Mouse (Mus musculus): ENCODE measurements at regions not wholly inside any gene's neighbourhood (a gene's known extent, or its start where the extent isn't known, plus 50 kb on each side); places are given as distances from the start of the nearest gene placed in this dataset.

Small RNA genes in the stretch of these regions (microRNA-seq; reads per million reads assigned to microRNA genes)
- gene Gm27883, result 0 reads per million in 2 experiments
